Mouse (Mus musculus) granulocyte monocyte progenitor cell, adult 5-6 weeks (primary cell): ENCODE results near the gene Prkacb. TPM values are rescaled to one million over a fixed set of nuclear protein-coding genes. Genes with fewer than 3 reads are reported as not detected.
A peak's percentile ranks its signal among the peaks of the same experiment; 100 is the strongest.
"Not testable (repeated sequence)": the region's sequence is repeated elsewhere in the genome, so short reads cannot be mapped to it uniquely, and the experiment has no call there.

Experiments
- ATAC-seq: replicated peaks from 2 replicates; pipeline ENCODE4 v1.8.0; 2016; ENCODE audit warnings: mild to moderate bottlenecking, moderate TSS enrichment, inconsistent platforms; ENCODE audit not compliant: poor library complexity, severe bottlenecking
- total RNA-seq, 2 experiments: library from RNA; stranded (forward) in 1 of 2; stranded (reverse) in 1 of 2; fragments of 200-712, 200-1000 nt in 1 of 2; fragments of >200 nt in 1 of 2; fragmentation: Nextera tagmentation in 1 of 2; gene quantifications; 2 replicates each; pipeline ENCODE4 v1.2.3; 2014 to 2017

Gene Prkacb
- total RNA-seq, 2 experiments from 2014 or later: 64.8 to 78.1 TPM

- no peak for ATAC-seq
Observed at GRCm38 (mm10) chr3:146780241-146780640, 32.5 kb downstream of the Prkacb start.

GRCm38 (mm10) chr3:146778913-146779312, 33.9 kb downstream of the Prkacb start:
- peak; percentile 63 for ATAC-seq

GRCm38 (mm10) chr3:146778451-146778850, 34.3 kb downstream of the Prkacb start:
- ATAC-seq: no peak

GRCm38 (mm10) chr3:146776711-146777110, 36.1 kb downstream of the Prkacb start:
- ATAC-seq: no peak

GRCm38 (mm10) chr3:146770853-146771252, 41.9 kb downstream of the Prkacb start:
- no peak for ATAC-seq

- ATAC-seq: no peak
Observed at GRCm38 (mm10) chr3:146769940-146770659, 42.7 kb downstream of the Prkacb start.

- no peak for ATAC-seq
Observed at GRCm38 (mm10) chr3:146769569-146769939, 43.2 kb downstream of the Prkacb start.

- no peak for ATAC-seq
Observed at GRCm38 (mm10) chr3:146768921-146769320, 43.9 kb downstream of the Prkacb start.

GRCm38 (mm10) chr3:146768360-146768759, 44.4 kb downstream of the Prkacb start:
- no peak for ATAC-seq

GRCm38 (mm10) chr3:146766701-146767181, 46.0 kb downstream of the Prkacb start:
- no peak for ATAC-seq

- no peak for ATAC-seq
Observed at GRCm38 (mm10) chr3:146766071-146766605, 46.7 kb downstream of the Prkacb start.

- ATAC-seq: no peak; the same call in 1 of the 2 replicates
Observed at GRCm38 (mm10) chr3:146764871-146765529, 47.8 kb downstream of the Prkacb start.

- ATAC-seq: not testable (repeated sequence)
Observed at GRCm38 (mm10) chr3:146763054-146763453, 49.7 kb downstream of the Prkacb start.

GRCm38 (mm10) chr3:146761276-146761675, 51.5 kb downstream of the Prkacb start:
- no peak for ATAC-seq

- ATAC-seq: no peak
Observed at GRCm38 (mm10) chr3:146757970-146758960, 54.5 kb downstream of the Prkacb start.

GRCm38 (mm10) chr3:146754270-146754669, 58.5 kb downstream of the Prkacb start:
- ATAC-seq: no peak

GRCm38 (mm10) chr3:146741564-146742202, 71.1 kb downstream of the Prkacb start:
- ATAC-seq: no peak

GRCm38 (mm10) chr3:146741158-146741557, 71.6 kb downstream of the Prkacb start:
- no peak for ATAC-seq

- ATAC-seq: peak; percentile 14
Observed at GRCm38 (mm10) chr3:146736186-146736585, 76.6 kb downstream of the Prkacb start.

GRCm38 (mm10) chr3:146735657-146736056, 77.1 kb downstream of the Prkacb start:
- no peak for ATAC-seq
